Mouse (Mus musculus): Measurements from ENCODE around the gene Rnf123. TPM values are rescaled to one million over a fixed set of nuclear protein-coding genes. Genes with fewer than 3 reads are reported as not detected.

Gene Rnf123
- total RNA-seq, 2 experiments from 2014 or later, result 128 to 157 TPM

DNA sequence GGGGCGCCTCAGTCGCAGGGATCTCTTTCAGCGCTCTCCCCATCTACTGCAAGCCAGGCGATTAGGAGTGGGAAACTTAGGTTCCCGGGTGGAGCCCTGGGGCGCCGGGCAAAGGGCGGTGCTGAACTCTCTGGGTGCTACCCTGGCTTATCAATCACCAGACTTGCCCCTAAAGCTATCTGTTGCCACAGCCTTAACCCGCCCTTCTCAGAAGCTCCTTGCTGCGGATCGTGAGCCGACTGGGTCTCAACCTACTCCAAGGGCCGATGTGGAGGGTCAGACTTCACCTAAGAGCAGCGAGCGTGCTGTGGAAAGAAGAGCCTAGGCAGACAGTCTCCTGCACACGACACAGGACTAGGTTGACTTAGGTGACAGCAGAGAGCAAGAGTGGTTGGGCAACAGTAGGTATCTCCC is 11.9 kb upstream of the Rnf123 start:
- DNase-seq, result no peak
- intact Hi-C loops (cut with DNase I), result loop anchor here (1.0 to 10.0 kb wide), 4 partner anchors 42 to 320 kb away; no protein-coding TSS in a partner anchor
- no peak for TF ChIP-seq CTCF (IDR thresholded peaks at IDR 0.05)
- Histone ChIP-seq H3K4me3 (peak overlapping the region; percentile 96), H3K27ac (peak overlapping the region; percentile 92)

DNA sequence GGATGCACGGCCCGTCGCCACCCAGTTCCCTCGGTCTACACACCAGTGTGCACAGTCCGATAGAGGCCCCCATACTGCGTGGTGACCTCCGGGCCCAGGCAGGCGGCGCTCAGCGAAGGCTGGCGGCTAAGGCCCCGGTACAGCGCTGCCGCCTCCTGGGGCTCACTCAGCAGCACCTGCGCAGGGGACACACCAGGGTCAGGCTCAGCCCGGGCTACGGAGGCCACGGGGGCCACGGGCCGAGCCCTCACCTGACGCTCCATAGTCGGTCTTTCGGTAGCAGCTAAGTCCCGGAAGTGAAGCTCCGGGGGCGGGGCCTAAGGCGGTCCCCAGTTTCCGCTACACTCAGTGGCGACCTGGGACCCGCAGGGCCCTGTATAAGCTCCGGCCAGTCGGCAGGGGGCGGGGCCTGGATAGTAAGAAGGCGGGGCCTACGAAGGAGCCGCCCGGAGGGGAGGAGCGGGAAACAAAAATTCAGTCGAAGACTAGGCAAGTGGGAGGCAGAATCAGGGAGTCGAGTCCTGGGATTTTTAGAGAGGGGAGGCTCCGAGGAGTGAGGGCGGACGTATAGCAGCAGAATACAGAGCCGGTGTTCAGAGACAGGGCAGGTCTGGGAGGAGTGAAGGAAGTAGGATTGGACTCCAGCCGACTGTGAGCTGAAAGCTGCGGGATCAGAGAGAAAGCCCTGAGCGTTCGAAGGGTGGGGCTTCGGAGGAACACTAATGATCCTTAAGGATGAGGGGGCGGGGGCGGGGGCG is 11.2 kb upstream of the Rnf123 start, which contains the start of gene Apeh:
Gene Apeh (minus strand): TSS at position 423 of the 758 bp plus-strand sequence.
- peak; percentile 20; the same call in 1 of the 2 replicates for TF ChIP-seq CTCF (IDR thresholded peaks at IDR 0.05)
- H3K4me3 ChIP-seq, result peak within 1 kb of the TSS; percentile 96
- peak within 1 kb of the TSS; percentile 92 for H3K27ac ChIP-seq
- intact Hi-C loops (cut with DNase I), result loop anchor here (2.0 to 10.0 kb wide), 2 partner anchors 106 to 320 kb away; no protein-coding TSS in a partner anchor
- peak; percentile 97 for DNase-seq

DNA sequence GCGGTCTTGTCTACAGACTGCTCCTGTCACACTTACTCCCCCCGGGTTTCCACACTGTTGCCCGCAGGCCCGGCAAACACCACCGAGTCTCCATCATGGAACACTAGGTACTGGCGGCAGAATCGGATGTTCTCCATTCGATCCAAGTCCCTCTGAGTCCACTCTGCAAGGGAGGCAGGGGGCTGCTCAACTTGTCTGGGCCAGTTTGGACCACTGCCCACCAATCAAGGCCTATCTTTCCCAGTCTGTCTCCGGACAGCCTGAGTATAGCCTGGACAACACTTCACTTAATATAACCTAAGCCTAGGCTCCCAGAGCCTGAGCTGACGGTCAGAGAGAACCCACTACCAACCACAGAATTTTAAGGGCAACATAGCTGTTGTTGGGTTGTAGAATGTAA is 10.4 kb upstream of the Rnf123 start:
- intact Hi-C loops (cut with DNase I), result loop anchor here (10.0 kb wide), 1 partner anchor 321 kb away; no protein-coding TSS in a partner anchor
- peak overlapping the region; percentile 96 for H3K4me3 ChIP-seq
- H3K27ac ChIP-seq, result peak overlapping the region; percentile 92
- TF ChIP-seq CTCF (IDR thresholded peaks at IDR 0.05), result no peak
- DNase-seq, result no peak

DNA sequence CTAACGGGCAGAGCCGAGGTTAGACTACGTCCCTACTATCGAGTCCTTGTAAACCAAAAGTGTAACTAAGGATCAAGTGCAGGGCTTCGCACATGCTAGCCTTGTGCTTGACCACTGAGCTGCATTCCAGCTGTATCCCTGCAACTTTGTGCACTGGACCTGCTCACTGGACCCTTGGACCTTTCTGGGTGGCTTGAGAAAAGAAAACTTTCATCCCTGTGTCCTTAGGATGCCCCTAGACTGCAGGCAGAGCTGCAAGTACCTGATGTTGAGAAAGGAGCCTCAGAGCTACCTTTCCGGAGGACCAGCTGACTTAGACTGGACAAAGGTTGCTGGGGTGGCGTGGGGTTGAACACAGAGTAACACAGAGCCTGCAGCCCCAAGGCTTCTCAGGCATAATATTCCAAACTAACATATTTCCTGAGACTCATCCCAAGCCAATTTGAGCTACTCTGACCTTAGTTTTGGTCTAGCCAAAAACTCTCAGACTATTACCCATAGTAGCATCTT is 7.5 kb upstream of the Rnf123 start:
- intact Hi-C loops (cut with DNase I), result loop anchor here (10.0 kb wide), 1 partner anchor 324 kb away; no protein-coding TSS in a partner anchor
- Histone ChIP-seq H3K27ac (no peak overlapping the region), H3K4me3 (no peak overlapping the region)
- TF ChIP-seq CTCF (IDR thresholded peaks at IDR 0.05), result no peak
- no peak for DNase-seq

DNA sequence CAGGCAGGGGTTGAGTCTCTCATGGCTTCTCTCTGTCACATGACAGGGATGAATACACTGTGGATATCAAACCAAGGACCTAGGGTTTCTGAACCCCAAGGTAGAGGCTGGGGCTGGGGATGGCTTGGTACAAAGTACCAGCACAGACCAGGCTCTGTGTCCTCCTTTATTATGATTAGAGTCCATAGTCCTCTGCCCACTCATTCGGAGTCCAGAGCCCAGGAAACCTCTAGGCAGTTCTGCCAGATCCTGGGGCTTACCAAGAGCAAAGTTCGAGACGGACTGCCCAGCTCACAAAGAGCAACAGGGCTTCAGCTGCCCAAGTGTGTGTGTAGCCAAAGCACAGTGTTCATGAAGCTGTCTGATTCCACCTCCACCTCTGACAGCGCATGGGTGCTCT is 2.1 kb upstream of the Rnf123 start:
- no peak for DNase-seq
- H3K4me3 ChIP-seq, result no peak overlapping the region
- TF ChIP-seq CTCF (IDR thresholded peaks at IDR 0.05), result no peak
- no peak overlapping the region for H3K27ac ChIP-seq
- intact Hi-C loops (cut with DNase I), result no loop called here

DNA sequence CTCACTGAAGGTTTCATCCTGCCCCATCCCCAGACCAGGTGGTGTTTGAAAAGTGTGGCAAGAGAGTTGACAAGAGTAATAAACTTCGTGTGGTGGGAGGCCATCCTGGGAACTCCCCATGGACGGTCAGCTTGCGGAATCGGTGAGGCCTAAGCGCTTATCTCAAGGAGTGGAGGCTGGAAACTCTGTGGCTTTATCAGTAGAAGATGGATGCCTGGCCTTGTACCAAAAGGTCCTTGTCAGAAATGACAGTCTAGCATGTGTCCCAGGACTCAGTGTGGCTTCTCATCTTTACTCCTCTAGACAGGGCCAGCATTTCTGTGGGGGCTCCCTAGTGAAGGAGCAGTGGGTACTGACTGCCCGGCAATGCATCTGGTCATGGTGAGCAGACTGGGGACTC is 415 bp upstream of the Rnf123 start:
- intact Hi-C loops (cut with DNase I), result no loop called here
- H3K27ac ChIP-seq, result no peak overlapping the region
- no peak for TF ChIP-seq CTCF (IDR thresholded peaks at IDR 0.05)
- H3K4me3 ChIP-seq, result no peak overlapping the region
- no peak for DNase-seq

DNA sequence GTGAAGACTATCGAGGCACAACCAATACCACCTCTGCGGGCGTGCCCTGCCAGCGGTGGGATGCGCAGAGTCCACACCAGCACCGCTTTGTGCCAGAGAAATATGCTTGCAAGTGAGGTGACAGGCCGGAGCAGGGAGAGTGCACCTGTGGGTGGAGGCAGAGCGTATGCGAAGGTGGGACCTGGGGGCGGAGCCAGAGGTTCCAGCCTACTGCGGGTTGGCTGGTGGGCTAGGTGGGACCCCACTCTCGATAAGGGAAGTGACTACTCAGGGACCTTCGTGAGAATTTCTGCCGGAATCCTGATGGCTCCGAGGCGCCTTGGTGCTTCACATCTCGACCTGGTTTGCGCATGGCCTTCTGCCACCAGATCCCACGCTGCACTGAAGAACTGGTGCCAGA is 597 bp downstream of the Rnf123 start:
- no peak overlapping the region for H3K4me3 ChIP-seq
- no peak for DNase-seq
- TF ChIP-seq CTCF (IDR thresholded peaks at IDR 0.05), result no peak
- intact Hi-C loops (cut with DNase I), result no loop called here
- no peak overlapping the region for H3K27ac ChIP-seq

DNA sequence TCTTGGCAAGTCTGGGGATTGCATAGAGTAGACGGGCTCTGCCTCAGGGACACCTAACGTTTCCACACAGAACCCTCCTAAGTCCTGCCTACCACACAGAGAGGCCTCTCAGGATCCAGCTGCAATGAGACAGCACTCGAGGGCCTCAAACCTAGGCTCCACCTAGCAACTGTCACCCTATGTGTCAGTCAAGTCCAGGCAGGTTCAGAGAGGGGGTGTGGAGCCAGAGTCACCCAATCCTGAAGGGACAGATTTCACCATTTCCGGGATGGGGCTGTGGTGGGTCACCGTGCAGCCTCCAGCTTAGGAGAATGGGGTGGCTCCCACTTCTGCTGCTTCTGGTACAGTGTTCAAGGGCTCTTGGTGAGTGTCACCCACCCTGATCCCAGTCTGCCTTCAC is 3.0 kb downstream of the Rnf123 start, which contains the start of gene Mst1:
Gene Mst1 (plus strand): TSS at position 269 of the 400 bp plus-strand sequence.
- no peak for DNase-seq
- intact Hi-C loops (cut with DNase I), result no loop called here
- TF ChIP-seq CTCF (IDR thresholded peaks at IDR 0.05), result no peak
- Histone ChIP-seq H3K27ac (peak within 1 kb of the TSS; percentile 97), H3K4me3 (peak within 1 kb of the TSS; percentile 99)

DNA sequence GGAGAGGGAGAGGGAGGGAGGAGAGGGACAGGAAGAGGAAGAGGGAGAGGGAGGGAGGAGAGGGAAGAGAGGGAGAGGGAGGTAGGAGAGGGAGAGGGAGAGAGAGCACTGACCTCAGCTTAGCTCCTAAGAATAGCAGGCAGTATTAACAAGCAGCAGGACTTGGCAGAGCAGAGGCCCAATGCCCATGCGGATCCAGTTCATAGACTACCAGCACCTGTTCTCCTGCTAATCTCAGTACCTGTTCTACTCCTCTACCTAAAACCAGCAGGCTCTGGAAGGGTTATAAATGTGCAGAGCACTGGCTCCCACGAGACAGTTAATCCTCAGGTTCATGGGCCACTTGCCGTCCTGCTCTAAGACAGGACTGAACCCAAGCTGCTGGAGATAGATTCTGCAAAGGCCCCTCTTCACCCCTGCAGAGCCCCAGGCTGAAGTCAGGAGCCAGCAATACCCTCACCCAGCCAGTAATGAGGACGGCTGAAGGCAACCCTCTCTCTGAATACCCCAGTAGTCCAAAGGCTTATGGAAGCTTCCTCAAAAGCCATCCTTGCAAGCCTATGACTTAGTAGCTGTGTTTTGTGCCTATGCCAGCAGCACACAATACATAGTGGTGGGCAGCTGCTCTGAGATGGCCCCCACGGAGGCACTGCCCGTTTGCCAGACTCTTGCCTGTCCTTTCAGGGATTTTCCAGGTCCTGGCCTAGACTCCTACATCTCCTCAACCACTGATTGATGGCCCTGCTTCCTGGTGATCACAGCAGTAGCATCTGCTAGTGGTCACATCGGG is 9.8 kb downstream of the Rnf123 start:
- Histone ChIP-seq H3K27ac (peak overlapping the region; percentile 93), H3K4me3 (peak overlapping the region; percentile 27)
- no peak for TF ChIP-seq CTCF (IDR thresholded peaks at IDR 0.05)
- peak; percentile 75 for DNase-seq
- intact Hi-C loops (cut with DNase I), result no loop called here

DNA sequence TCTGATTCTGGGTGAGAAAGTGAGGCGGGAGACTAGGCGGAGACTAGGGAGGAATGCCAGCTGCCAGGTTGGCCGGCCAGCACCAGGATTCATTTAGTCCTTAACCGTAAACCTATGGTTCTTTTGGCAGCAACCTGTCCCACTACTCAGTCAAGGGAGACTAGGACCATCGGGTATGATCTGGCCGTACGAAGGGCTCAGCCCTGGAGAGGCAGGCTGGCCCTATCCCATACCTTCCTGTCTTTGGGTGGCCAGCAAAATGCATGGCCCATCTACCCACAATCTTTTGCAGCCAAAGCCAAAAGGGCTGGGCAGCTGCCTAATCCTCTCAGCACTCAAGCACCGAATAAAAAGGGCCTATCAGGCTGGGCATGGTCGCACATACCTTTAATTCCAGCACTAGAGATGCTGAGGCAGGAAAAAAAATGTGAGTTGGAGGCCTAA is 10.6 kb downstream of the Rnf123 start:
- Histone ChIP-seq H3K4me3 (peak overlapping the region; percentile 18), H3K27ac (peak overlapping the region; percentile 85)
- intact Hi-C loops (cut with DNase I), result no loop called here
- DNase-seq, result no peak
- TF ChIP-seq CTCF (IDR thresholded peaks at IDR 0.05), result no peak

DNA sequence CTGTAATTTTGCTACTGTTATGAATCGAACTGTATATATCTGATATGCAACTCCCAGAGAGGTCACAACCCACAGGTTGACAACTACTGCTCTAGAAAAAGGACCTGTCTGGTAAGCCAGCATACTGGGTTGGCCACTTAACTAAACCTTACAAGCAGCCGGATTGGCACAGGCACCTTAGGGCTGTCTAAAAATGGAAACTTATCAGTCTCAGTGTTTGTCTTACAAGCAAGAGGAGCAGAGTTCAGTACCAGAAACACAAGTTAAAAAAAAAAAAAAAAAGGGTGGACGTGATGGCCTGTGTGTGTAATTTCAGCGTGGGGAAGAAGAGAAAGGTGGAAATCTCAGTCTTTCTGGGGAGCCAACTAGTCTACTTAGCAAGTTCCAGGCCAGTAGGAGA is 11.3 kb downstream of the Rnf123 start:
- DNase-seq, result no peak
- peak overlapping the region; percentile 85 for H3K27ac ChIP-seq
- no peak overlapping the region for H3K4me3 ChIP-seq
- intact Hi-C loops (cut with DNase I), result no loop called here
- TF ChIP-seq CTCF (IDR thresholded peaks at IDR 0.05), result no peak

DNA sequence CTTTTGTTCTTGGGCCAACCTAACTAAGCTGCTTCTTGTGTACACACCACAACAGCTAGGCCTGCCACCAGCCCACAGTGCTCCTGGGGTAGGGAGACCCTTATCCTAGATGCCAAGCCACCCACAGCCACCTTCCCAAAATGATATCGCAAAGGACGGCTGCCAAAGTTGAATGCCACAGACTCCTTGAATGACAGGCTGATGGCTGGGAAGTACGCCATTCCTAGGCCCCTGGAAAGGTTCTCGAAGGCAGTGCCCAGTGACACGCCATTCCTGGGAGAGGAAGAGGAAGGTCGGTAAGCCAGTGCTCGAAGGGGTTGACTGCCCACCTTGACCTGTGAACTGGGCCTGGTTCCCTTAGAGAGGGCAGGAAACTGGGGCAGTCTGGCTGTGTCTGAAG is 13.6 kb downstream of the Rnf123 start:
- intact Hi-C loops (cut with DNase I), result no loop called here
- no peak for TF ChIP-seq CTCF (IDR thresholded peaks at IDR 0.05)
- DNase-seq, result no peak
- H3K27ac ChIP-seq, result no peak overlapping the region
- H3K4me3 ChIP-seq, result no peak overlapping the region

DNA sequence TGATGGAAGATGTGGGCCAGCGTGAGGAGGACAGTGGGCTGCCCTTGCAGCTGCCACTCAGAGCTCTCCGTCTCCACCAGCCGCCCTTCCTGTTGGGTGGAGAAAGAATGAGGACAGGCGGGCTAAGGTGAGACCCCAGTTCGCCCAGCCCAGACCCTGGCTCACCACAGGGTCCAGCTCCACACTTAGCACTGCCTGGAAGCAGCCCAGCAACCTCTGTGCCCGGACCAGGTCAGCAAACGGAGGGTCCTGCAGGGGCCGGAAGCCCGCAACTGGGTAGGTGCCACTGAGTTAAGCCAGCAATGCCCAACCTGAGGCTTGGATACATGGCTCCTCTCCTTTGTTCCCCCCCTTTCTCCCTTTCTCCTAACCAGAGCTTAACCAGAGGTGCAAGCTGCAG is 14.1 kb downstream of the Rnf123 start:
- intact Hi-C loops (cut with DNase I), result no loop called here
- TF ChIP-seq CTCF (IDR thresholded peaks at IDR 0.05), result no peak
- H3K27ac ChIP-seq, result no peak overlapping the region
- H3K4me3 ChIP-seq, result no peak overlapping the region
- no peak for DNase-seq
